Mouse (Mus musculus): Measurements from ENCODE around the gene Cbr4.

GRCm38 (mm10) chr8:61446329-61446728, 41.2 kb upstream of the Cbr4 start:
- TF ChIP-seq CTCF (IDR thresholded peaks at IDR 0.05; ENCODE audit: insufficient read depth, low read length) (no peak), POLR2A (IDR thresholded peaks at IDR 0.05; ENCODE audit: borderline replicate concordance, extremely low read depth, low read depth, low read length) (no peak)
